Mouse (Mus musculus) urinary bladder, postnatal 4 days (tissue): Measurements from ENCODE around the gene Gm20458.

ENCODE experiments used
- DNase-seq, 2 experiments: peaks; one replicate each; pipeline ENCODE4 v3.0.0; 2021 to 2022; ENCODE audit warnings: low spot score in 2 of 2

Gene Gm20458

GRCm38 (mm10) chr2:164435216-164436090 lies 25.3 kb upstream of the Gm20458 start:
- DNase-seq: no peak

GRCm38 (mm10) chr2:164436215-164436913 lies 24.4 kb upstream of the Gm20458 start:
- DNase-seq: no peak

DNA sequence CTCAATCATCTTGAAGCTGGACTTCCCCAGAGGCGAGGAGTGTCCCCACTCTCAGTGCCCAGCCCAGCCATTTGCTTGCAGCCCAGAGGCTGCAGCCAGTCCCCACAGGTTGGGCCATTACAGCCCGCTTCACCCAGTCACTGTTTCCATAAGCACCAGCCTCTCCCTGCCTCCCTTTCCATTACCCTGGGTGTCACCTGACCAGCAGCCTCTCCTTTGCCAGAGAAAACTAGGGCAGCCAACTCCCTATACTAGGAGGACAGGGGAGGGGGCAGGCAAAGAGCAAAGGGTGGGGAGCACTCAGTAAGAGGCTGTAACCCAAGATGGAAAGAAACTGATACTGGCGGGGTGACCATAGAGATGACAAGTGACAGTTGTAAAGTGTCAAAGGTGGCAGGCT lies 23.8 kb upstream of the Gm20458 start:
- no peak for DNase-seq

- DNase-seq: no peak
Observed at GRCm38 (mm10) chr2:164437710-164438109, 23.1 kb upstream of the Gm20458 start.

DNA sequence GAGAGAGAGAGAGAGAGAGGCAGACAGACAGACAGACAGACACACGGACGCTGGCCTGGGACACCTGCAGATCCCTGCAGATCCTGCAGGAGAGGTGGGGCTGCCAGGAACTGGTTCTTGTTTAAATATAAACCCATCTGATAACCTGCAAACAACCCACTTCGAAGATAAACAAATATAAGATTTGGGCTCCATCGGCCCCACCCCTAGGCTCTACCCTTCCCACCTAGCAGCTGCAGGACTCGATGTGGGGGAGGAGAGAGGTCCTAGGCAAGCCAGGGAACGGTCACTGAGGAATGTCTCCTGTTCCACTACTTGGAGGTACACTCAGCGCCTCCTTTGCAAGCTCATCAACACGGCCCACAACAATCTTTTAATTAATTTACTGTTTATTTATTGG lies 22.5 kb upstream of the Gm20458 start:
- no peak for DNase-seq

DNA sequence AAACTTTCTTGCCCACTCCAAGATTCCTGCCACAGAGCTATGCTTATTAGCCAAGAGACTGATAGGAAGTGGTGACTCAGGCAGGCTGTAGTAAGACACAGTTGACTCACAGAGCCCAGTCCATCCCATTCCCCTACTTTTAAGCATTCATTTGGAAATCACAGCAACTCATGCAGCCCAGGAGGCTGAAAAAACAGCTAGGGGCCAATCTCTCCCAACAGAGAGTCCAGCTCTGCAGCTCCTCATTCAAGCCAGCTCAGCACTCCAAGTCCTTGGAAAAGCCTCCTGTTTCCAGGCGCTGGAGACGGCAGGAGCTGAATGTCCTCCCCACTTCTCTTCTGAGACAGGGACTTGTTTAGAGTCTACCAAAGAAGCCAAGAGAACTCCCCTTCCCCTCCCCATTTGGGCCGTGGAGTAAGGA lies 21.8 kb upstream of the Gm20458 start:
- no peak for DNase-seq

DNA sequence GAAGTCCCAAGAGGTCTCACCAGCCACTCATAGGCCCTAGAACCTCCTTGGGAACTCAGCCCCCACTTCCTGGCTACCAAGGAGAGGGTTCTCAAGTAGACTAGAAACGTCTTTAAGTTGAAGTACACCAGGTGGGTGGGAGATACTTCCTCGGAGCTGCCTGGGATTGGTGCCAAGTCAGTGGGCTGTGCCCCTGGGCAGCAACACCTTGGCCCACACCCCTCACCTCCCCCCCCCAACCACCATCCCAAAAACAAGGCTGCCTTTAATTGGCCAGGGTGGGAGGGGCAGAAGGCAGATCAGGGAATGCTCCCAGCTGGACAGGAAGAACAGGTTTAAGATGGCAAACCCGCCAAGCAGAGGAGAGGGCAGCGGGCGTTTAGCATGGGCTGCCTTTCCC lies 20.5 kb upstream of the Gm20458 start:
- no peak for DNase-seq

DNA sequence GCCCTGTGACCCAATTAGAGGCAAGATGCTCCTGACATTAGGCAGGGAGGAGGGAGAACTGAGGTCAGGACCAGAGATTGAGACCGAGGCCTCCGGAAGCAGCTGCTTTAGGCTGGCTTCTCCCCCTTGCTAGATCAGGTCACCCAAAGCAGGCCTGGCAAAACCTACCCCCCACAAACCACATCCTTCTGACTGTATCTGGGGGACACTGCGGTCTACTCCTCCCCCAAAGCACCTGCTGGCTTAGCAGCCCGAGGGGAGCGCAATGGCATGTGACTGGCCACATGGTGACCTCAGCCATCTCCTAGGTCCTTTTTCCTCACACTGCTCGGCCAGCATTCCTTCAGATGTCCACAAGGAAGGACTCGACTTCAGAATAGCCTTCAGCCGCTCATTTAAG lies 19.6 kb upstream of the Gm20458 start:
- DNase-seq: no peak

DNA sequence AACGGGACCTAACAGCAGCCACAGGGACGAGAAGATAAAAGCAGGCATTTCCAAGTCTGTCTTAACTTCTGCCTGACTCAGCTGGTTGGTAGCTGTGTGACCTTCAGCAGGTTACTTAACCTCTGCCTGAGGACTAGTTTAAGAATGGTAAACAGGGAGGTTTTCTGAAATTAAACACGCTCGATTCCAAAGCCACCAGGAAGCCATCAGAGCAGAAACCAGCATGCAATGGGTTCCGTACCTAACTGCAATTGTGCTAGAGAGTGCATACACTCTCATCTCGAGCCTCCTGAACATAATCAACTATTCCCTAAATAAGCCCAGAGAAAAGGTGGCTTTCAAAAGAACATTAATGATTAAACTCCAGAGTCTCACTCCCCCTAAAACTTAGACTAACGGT lies 19.0 kb upstream of the Gm20458 start:
- DNase-seq: no peak

DNA sequence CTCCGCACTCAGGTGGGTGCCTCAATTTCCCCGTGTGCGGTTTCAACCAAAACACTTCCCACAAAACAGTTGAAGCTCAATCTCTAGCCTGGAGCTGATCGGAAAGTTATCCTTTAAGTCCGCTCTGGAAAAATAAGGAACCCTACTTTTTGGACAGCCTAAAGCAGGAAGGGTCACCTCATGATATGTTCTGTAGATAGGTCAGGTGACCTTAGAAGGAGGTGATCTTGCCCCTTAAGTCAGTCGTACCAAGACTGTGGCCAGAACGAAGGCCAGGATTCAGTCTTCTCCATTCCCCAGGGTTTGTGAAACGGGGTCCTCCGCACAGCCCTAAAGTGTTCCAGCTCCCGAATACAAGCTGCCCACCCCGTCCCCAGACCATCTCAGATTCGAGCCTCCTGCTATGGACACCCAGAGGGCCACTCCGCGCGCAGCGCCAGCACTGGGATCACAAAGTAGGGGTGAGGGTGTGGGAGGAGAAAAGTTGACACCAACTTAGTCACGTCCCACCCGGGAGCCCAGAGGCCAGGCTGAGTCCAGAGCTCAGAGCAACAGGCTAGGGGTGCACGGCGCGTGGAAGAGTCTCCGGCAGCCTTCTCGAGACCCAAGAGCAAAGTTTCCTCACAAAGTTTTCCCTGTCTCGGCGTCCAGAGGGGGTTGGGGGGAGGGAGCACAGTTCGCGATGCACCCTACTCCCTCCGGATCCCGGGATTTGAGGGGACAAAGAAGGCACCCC lies 18.3 kb upstream of the Gm20458 start:
- DNase-seq: no peak

- DNase-seq: peak; percentile 86 to 92
Observed at GRCm38 (mm10) chr2:164443051-164443437, 17.7 kb upstream of the Gm20458 start.

GRCm38 (mm10) chr2:164443460-164444000 lies 17.2 kb upstream of the Gm20458 start, which contains the start of gene Sdc4:
Sdc4 (minus strand) TSS chr2:164443887.
- DNase-seq: no peak

- DNase-seq: no peak
Observed at GRCm38 (mm10) chr2:164444701-164445100, 16.1 kb upstream of the Gm20458 start.

DNA sequence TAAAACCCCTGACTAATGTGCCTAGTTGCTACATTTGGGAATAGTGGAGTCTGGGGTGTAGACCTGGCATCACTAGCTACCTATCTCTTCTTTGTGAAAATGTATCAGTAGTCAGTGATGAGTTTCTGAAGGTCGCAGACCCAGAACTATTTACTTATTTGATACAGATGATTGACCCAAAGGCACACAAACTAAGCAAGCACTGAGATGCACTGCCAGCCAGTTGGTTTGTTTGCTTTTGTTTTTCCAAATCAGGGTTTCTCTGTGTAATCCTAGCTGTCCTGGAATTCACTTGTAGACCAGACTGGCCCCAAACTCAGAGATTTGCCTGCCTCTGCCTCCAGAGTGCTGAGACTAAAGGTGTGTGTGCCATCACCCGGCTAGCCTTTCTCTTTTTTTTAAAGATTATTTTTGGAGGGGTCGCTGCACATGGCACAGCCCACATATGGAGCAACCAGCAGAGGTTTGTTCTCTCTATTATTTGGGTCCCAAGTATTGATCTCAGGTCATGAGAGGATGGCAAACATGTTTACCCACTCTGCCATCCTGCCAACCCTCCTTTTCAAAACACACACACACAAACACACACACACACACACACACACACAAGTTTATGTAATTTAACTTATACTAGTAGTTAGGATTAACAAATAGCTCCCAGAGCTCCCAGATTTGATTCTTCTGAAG lies 15.2 kb upstream of the Gm20458 start:
- DNase-seq: no peak

DNA sequence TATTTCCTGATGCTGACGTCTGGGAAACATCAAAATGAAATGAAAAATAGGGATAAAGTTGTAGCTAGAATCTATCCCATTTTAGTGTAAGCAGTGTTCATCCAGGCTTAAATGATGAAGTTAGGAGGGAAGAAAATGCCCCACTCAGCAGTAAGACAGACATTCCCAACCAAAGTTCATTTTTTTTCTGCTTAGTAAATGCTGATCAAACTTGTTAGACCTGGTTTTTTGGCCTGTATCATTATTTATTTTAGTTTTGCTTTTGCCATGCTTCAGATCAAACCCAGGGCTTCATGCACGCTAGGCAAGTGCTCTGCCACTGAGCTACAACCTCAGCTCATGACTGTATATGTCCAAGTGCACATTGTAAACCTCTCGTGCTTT lies 14.7 kb upstream of the Gm20458 start:
- no peak for DNase-seq

GRCm38 (mm10) chr2:164448140-164448539 lies 12.6 kb upstream of the Gm20458 start:
- no peak for DNase-seq

GRCm38 (mm10) chr2:164448921-164449320 lies 11.8 kb upstream of the Gm20458 start:
- DNase-seq: no peak

GRCm38 (mm10) chr2:164449341-164450042 lies 11.3 kb upstream of the Gm20458 start:
- DNase-seq: no peak

GRCm38 (mm10) chr2:164452000-164452676 lies 8.6 kb upstream of the Gm20458 start:
- no peak for DNase-seq

DNA sequence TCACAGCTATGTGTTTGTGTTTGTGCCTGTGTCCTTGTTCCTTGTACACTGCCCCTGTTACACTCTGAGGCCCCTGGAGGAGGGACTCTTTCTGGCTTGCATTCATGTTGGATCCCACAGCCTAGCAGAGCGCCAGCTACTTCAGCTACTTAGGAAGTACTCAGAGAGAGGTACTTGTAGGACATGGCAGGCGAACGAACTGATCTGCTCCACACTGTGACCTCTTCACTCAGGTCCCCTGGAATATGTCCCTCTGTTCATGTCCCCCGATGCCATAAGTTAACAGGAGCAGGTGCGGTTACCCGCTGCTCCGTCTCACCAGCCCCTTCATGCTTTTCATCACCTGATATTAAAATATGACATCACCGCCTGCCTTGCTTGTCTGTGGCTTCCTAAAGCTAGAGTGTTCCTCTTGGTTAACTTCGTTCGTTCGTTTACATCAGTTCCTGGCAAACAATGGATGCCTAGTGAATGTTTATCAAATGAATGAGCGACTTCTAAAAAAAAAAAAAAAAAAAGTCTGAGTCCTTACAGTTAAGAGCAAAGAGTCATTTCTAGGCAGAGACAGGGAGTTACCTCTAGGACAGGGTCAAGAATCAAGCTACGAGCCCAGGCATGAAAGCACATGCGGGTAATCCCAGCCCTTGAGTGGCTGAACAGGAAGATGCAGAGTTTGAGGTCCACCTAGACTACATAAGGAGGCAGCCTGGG lies 7.6 kb upstream of the Gm20458 start:
- no peak for DNase-seq
